Mouse (Mus musculus) olfactory bulb, adult 2 months (tissue): Measurements from ENCODE around the gene Henmt1. TPM values are rescaled to one million over a fixed set of nuclear protein-coding genes. Genes with fewer than 3 reads are reported as not detected.

Experiments used
- H3K27ac ChIP-seq: fragments of 200-500 bp; 2 replicates; pipeline ENCODE4 v1.5.1; 2012; ENCODE audit warnings: low read depth, low read length; ENCODE audit not compliant: insufficient read depth
- H3K4me1 ChIP-seq: fragments of 200-500 bp; 2 replicates; pipeline ENCODE4 v1.6.1; 2012; ENCODE audit warnings: low read length; ENCODE audit not compliant: control insufficient read depth, insufficient read depth
- H3K4me3 ChIP-seq: fragments of 200-500 bp; 2 replicates; pipeline ENCODE4 v1.5.1; 2012; ENCODE audit warnings: mild to moderate bottlenecking, low read depth, low read length, moderate library complexity; ENCODE audit not compliant: insufficient read depth
- CTCF ChIP-seq: fragments of 200-500 bp; IDR thresholded peaks from 2 replicates; pipeline ENCODE4 v1.5.1; 2012; ENCODE audit warnings: low read depth, mild to moderate bottlenecking, low read length, moderate library complexity; ENCODE audit not compliant: insufficient read depth
- POLR2A ChIP-seq: fragments of 200-500 bp; IDR thresholded peaks from 2 replicates; pipeline ENCODE4 v1.6.1; 2012; ENCODE audit warnings: mild to moderate bottlenecking, low read depth, low read length, moderate library complexity; ENCODE audit not compliant: insufficient read depth
- WGBS: fragments of 180-500 bp; shearing (Covaris S2); methylation state at CpG from one replicate; pipeline ENCODE4 v1.1.7; 2018; 5-methylcytosine and 5-hydroxymethylcytosine counted together
- polyA plus RNA-seq: library from polyadenylated mRNA; stranded (reverse); fragments of >200 nt; gene quantifications from 2 replicates; pipeline ENCODE4 v1.2.4, GENCODE M21; 2012; ENCODE audit warnings: low replicate concordance; ENCODE audit not compliant: missing spikeins, insufficient read depth, insufficient read length

Gene Henmt1
- polyA plus RNA-seq, 1 experiment = not detected

- no peak overlapping the region for H3K4me3 ChIP-seq
- H3K27ac ChIP-seq = no peak overlapping the region
- TF ChIP-seq POLR2A (no peak), CTCF (no peak)
- peaks cover 18% of the 10 kb centered on the region for H3K4me1 ChIP-seq
- WGBS = 84% methylated on average over 5 of the region's 5 CpGs
These were observed 66.1 kb downstream of the Henmt1 start for GRCm38 (mm10) chr3:109005777-109006176.

GRCm38 (mm10) chr3:109008180-109008579, 68.5 kb downstream of the Henmt1 start:
- Histone ChIP-seq H3K27ac (no peak overlapping the region), H3K4me3 (no peak overlapping the region), H3K4me1 (peaks cover 15% of the 10 kb centered on the region)
- WGBS = 79% methylated on average over 5 of the region's 5 CpGs
- TF ChIP-seq POLR2A = no peak
- no peak for TF ChIP-seq CTCF

Other genes with a start within 250 kb of the Henmt1 start
- not detected in 2 replicates for gene Gpsm2, start 217.6 kb upstream of the Henmt1 start, polyA plus RNA-seq
- gene Aknad1, start 200.2 kb upstream of the Henmt1 start, polyA plus RNA-seq = not detected in 2 replicates
- gene Stxbp3, start 99.3 kb upstream of the Henmt1 start, polyA plus RNA-seq = not detected in 2 replicates
- gene Fndc7, start 49.9 kb upstream of the Henmt1 start, polyA plus RNA-seq = not detected in 2 replicates
- not detected in 2 replicates for gene Prpf38b, start 28.1 kb upstream of the Henmt1 start, polyA plus RNA-seq
- gene Gm9857, start 572 bp downstream of the Henmt1 start, polyA plus RNA-seq = not detected in 2 replicates
- gene Fam102b, start 87.7 kb downstream of the Henmt1 start, polyA plus RNA-seq = not detected in 2 replicates
- gene Slc25a54, start 140.6 kb downstream of the Henmt1 start, polyA plus RNA-seq = not detected in 2 replicates
- gene Slc25a24, start 183.3 kb downstream of the Henmt1 start, polyA plus RNA-seq = not detected in 2 replicates